Mouse (Mus musculus): ENCODE measurements around the gene Npsr1. TPM values are rescaled to one million over a fixed set of nuclear protein-coding genes. Genes with fewer than 3 reads are reported as not detected.

Npsr1 gene
- total and polyA plus RNA-seq, 3 experiments = 0.13 TPM; not detected in 1

DNA sequence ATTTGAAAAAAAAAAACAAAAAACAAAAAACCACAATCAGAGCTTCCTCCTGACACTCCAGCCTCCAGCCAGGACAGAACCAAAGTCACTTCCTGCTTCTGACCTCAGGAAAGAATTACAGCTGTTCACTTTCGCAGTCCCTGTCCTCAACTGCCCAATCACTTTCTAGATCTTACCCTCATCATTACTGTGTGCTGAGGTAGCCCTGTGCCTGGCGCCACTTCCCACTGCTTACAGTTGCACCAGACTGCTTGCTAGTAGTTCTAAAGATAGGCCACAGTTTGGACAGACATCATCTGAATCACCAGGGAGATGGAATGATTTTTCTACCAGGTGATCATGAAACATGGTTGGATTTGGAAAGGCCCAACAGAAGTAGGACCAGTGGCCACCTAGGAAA lies 251.7 kb downstream of the Npsr1 start:
- H3K36me3 ChIP-seq (replicated peaks in 1 of 2; ENCODE audit: control insufficient read depth in 1 of 2, insufficient read depth in 1 of 2, low read length in 1 of 2) = no peaks in the 10 kb centered on the region
- no peaks in the 10 kb centered on the region for H3K79me2 ChIP-seq (replicated peaks; ENCODE audit: control insufficient read depth, extremely low read depth, insufficient read depth, poor library complexity, severe bottlenecking)
- no peaks in the 10 kb centered on the region for H3K9me3 ChIP-seq (replicated peaks; ENCODE audit: low read length)
- TF ChIP-seq ZC3H11A (IDR thresholded peaks at IDR 0.05; ENCODE audit: low read depth, low read length) = no peak
- TF ChIP-seq ZMIZ1 (IDR thresholded peaks at IDR 0.05; ENCODE audit: low read depth, low read length) = no peak
- TF ChIP-seq TBP (conservative IDR thresholded peaks at IDR 0.05; ENCODE audit: low read depth, low read length) = no peak
- TF ChIP-seq SMC3 (IDR thresholded peaks at IDR 0.05; ENCODE audit: low read depth, low read length) = no peak
- TF ChIP-seq GABPA (IDR thresholded peaks at IDR 0.05; ENCODE audit: insufficient replicate concordance, low read depth, low read length) = no peak
- TF ChIP-seq E2F4 (IDR thresholded peaks at IDR 0.05; ENCODE audit: insufficient replicate concordance, low read depth, low read length) = no peak
- no peak for TF ChIP-seq JUND (conservative IDR thresholded peaks at IDR 0.05; ENCODE audit: low read depth, low read length)
- TF ChIP-seq POLR2A (IDR thresholded peaks at IDR 0.05; ENCODE audit: low read depth, low read length) = no peak
- no peak for TF ChIP-seq EP300 (IDR thresholded peaks at IDR 0.05; ENCODE audit: low read length)
- no peak for TF ChIP-seq KAT2A (IDR thresholded peaks at IDR 0.05; ENCODE audit: insufficient replicate concordance, low read length)
- no peak for TF ChIP-seq BHLHE40 (IDR thresholded peaks at IDR 0.05; ENCODE audit: low read depth, low read length)
- TF ChIP-seq CTCF (conservative IDR thresholded peaks at IDR 0.05 in 1 of 2, IDR thresholded peaks at IDR 0.05 in 1 of 2; ENCODE audit: low read depth in 2 of 2, low read length in 2 of 2) = no peak
- no peak for TF ChIP-seq ELF1 (IDR thresholded peaks at IDR 0.05; ENCODE audit: low read depth, low read length)
- no peak for TF ChIP-seq NELFE (IDR thresholded peaks at IDR 0.05; ENCODE audit: low read depth, low read length)
- TF ChIP-seq RAD21 (IDR thresholded peaks at IDR 0.05; ENCODE audit: low read depth, low read length) = no peak
- TF ChIP-seq IRF4 (IDR thresholded peaks at IDR 0.05; ENCODE audit: low read depth, low read length) = no peak
- TF ChIP-seq USF1 (IDR thresholded peaks at IDR 0.05; ENCODE audit: low read depth, low read length) = no peak
- no peak for TF ChIP-seq JUN (IDR thresholded peaks at IDR 0.05; ENCODE audit: insufficient read depth, low read depth, low read length)
- TF ChIP-seq RCOR1 (conservative IDR thresholded peaks at IDR 0.05; ENCODE audit: low read depth, low read length) = no peak
- in situ Hi-C loops (cut with MboI; ENCODE audit: low pct_ligation_motif_present, low pct_unique_long_range_greater_than_20kb, low sequenced_read_pairs) = no loop called here
- dilution Hi-C loops (cut with MboI; ENCODE audit: extremely low pct_ligation_motif_present, extremely low pct_unique_long_range_greater_than_20kb, low sequenced_read_pairs) = no loop called here
- H3K27me3 ChIP-seq (replicated peaks) = no peaks in the 10 kb centered on the region
- H3K4me2 ChIP-seq (ENCODE audit: insufficient read depth, low read depth, poor library complexity, severe bottlenecking) = no peak overlapping the region
- H3K27ac ChIP-seq (ENCODE audit: insufficient read depth, low read depth) = no peak overlapping the region
- H3K4me1 ChIP-seq (ENCODE audit: control insufficient read depth in 1 of 2, insufficient read depth in 2 of 2) = no peaks in the 10 kb centered on the region
- DNase-seq (ENCODE audit: extremely low read depth) = no peak
- H3K4me3 ChIP-seq (replicated peaks in 1 of 3; ENCODE audit: low read depth in 2 of 3, low read length in 2 of 3, poor library complexity in 1 of 3) = no peak overlapping the region
- H3K9ac ChIP-seq (ENCODE audit: insufficient read depth, low read depth) = no peak overlapping the region

- H3K9me3 ChIP-seq (replicated peaks; ENCODE audit: low read length) = no peaks in the 10 kb centered on the region
- in situ Hi-C loops (cut with MboI; ENCODE audit: low pct_ligation_motif_present, low pct_unique_long_range_greater_than_20kb, low sequenced_read_pairs) = no loop called here
- no peak for TF ChIP-seq BHLHE40 (IDR thresholded peaks at IDR 0.05; ENCODE audit: low read depth, low read length)
- no peak for TF ChIP-seq USF2 (conservative IDR thresholded peaks at IDR 0.05; ENCODE audit: low read depth, low read length)
- TF ChIP-seq NELFE (IDR thresholded peaks at IDR 0.05; ENCODE audit: low read depth, low read length) = no peak
- TF ChIP-seq IRF4 (IDR thresholded peaks at IDR 0.05; ENCODE audit: low read depth, low read length) = no peak
- TF ChIP-seq POLR2AphosphoS2 (IDR thresholded peaks at IDR 0.05; ENCODE audit: low read depth, low read length) = no peak
- TF ChIP-seq MAZ (IDR thresholded peaks at IDR 0.05; ENCODE audit: low read depth, low read length) = no peak
- TF ChIP-seq ZKSCAN1 (IDR thresholded peaks at IDR 0.05; ENCODE audit: borderline replicate concordance, low read depth, low read length) = no peak
- no peak for TF ChIP-seq TCF12 (IDR thresholded peaks at IDR 0.05; ENCODE audit: low read depth, low read length)
- no peak for TF ChIP-seq RCOR1 (conservative IDR thresholded peaks at IDR 0.05; ENCODE audit: low read depth, low read length)
- no peak for TF ChIP-seq RAD21 (IDR thresholded peaks at IDR 0.05; ENCODE audit: low read depth, low read length)
- TF ChIP-seq MEF2A (IDR thresholded peaks at IDR 0.05; ENCODE audit: borderline replicate concordance, low read depth, low read length) = no peak
- TF ChIP-seq UBTF (IDR thresholded peaks at IDR 0.05; ENCODE audit: low read depth, low read length) = no peak
- TF ChIP-seq USF1 (IDR thresholded peaks at IDR 0.05; ENCODE audit: low read depth, low read length) = no peak
- TF ChIP-seq TBP (conservative IDR thresholded peaks at IDR 0.05; ENCODE audit: low read depth, low read length) = no peak
- TF ChIP-seq MAX (IDR thresholded peaks at IDR 0.05; ENCODE audit: low read length) = no peak
- no peak for TF ChIP-seq SMC3 (IDR thresholded peaks at IDR 0.05; ENCODE audit: low read depth, low read length)
- no peak for TF ChIP-seq NRF1 (IDR thresholded peaks at IDR 0.05; ENCODE audit: low read depth, low read length)
- TF ChIP-seq ZMIZ1 (IDR thresholded peaks at IDR 0.05; ENCODE audit: low read depth, low read length) = no peak
- TF ChIP-seq ZNF384 (IDR thresholded peaks at IDR 0.05; ENCODE audit: low read depth, low read length) = no peak
- TF ChIP-seq GABPA (IDR thresholded peaks at IDR 0.05; ENCODE audit: insufficient replicate concordance, low read depth, low read length) = no peak
- no peak overlapping the region for H3K27ac ChIP-seq (ENCODE audit: insufficient read depth, low read depth)
- H3K9ac ChIP-seq (ENCODE audit: insufficient read depth, low read depth) = no peak overlapping the region
- no peaks in the 10 kb centered on the region for H3K4me1 ChIP-seq (ENCODE audit: control insufficient read depth in 1 of 2, insufficient read depth in 2 of 2)
- no peaks in the 10 kb centered on the region for H3K27me3 ChIP-seq (replicated peaks)
- H3K36me3 ChIP-seq (replicated peaks in 1 of 2; ENCODE audit: control insufficient read depth in 1 of 2, insufficient read depth in 1 of 2, low read length in 1 of 2) = no peaks in the 10 kb centered on the region
- no peak for DNase-seq (ENCODE audit: extremely low read depth)
- dilution Hi-C loops (cut with MboI; ENCODE audit: extremely low pct_ligation_motif_present, extremely low pct_unique_long_range_greater_than_20kb, low sequenced_read_pairs) = no loop called here
- no peak overlapping the region for H3K4me2 ChIP-seq (ENCODE audit: insufficient read depth, low read depth, poor library complexity, severe bottlenecking)
- H3K4me3 ChIP-seq (replicated peaks in 1 of 3; ENCODE audit: low read depth in 2 of 3, low read length in 2 of 3, poor library complexity in 1 of 3) = no peak overlapping the region
- H3K79me2 ChIP-seq (replicated peaks; ENCODE audit: control insufficient read depth, extremely low read depth, insufficient read depth, poor library complexity, severe bottlenecking) = no peaks in the 10 kb centered on the region
These were observed 253.6 kb downstream of the Npsr1 start for GRCm38 (mm10) chr9:24351402-24351801.

All from CH12.LX (cell line).